Mouse (Mus musculus) small intestine, adult 2 months (tissue): ENCODE data around the gene Rrbp1.

Experiments
- CTCF ChIP-seq: fragments of 200-500 bp; IDR thresholded peaks from 2 replicates; pipeline ENCODE4 v1.5.1; 2012; ENCODE audit warnings: low read depth, mild to moderate bottlenecking, control low read depth, inconsistent platforms, low read length, moderate library complexity, mixed read lengths; ENCODE audit not compliant: insufficient replicate concordance, insufficient read length; ENCODE audit errors: extremely low read depth
- POLR2A ChIP-seq: fragments of 200-500 bp; IDR thresholded peaks from 2 replicates; pipeline ENCODE4 v1.6.1; 2012; ENCODE audit warnings: low read depth, mild to moderate bottlenecking, control low read depth, inconsistent platforms, low read length, moderate library complexity

DNA sequence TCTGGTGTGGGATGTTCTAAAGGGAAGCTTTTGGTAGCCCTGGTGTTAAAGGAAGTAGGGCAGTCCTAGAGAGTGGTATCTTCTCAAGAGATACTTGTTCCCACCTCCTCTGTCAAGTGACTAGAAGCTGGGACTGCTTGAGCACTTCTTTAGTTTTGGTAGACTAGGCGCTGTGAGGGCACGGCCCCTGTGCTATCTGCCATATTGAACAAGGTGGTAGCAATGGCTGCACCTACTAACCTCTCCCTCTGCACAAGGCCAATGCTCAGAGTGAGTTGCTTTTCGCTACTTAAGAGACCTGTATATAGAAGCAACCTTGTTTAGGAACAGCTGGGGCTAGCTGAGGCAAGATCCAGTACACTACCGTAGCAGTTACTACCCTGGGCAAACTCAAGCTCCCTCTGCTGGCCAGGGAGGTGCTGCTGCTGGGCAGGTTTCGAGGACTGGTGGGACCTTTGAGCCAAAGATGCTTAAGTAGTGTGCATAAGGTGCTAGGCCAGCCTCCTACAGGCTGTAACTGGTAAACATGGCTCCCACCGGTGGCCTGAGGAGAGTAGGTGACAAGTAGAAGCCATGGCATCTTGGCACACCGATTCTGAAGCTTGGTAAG is 65.5 kb downstream of the Rrbp1 start:
- TF ChIP-seq CTCF (peak; percentile 75; the same call in 1 of the 2 replicates), POLR2A (no peak)
